Mouse (Mus musculus) midbrain, embryonic 13.5 days (tissue): ENCODE results near the gene Safb. TPM values are rescaled to one million over a fixed set of nuclear protein-coding genes. Genes with fewer than 3 reads are reported as not detected.

Source experiments
- ATAC-seq: fragments of 200-750 bp; cut with Nextera tagmentation; 2 replicates; pipeline ENCODE4 v1.8.0; 2017; ENCODE audit warnings: mild to moderate bottlenecking, moderate TSS enrichment, moderate library complexity
- H3K27ac ChIP-seq: fragments of 300-500 bp; sonication (generic); 2 replicates; pipeline ENCODE4 v1.5.1; 2015; ENCODE audit warnings: inconsistent platforms, mild to moderate bottlenecking, moderate library complexity
- H3K27me3 ChIP-seq: fragments of 300-500 bp; sonication (generic); 2 replicates; pipeline ENCODE4 v1.6.1; 2015; ENCODE audit warnings: mild to moderate bottlenecking, inconsistent platforms
- H3K36me3 ChIP-seq: fragments of 300-500 bp; sonication (generic); 2 replicates; pipeline ENCODE4 v1.6.1; 2015; ENCODE audit warnings: mild to moderate bottlenecking, inconsistent platforms
- H3K4me1 ChIP-seq: fragments of 300-500 bp; sonication (generic); replicated peaks from 2 replicates; pipeline ENCODE4 v1.6.1; 2015; ENCODE audit warnings: inconsistent platforms
- H3K4me2 ChIP-seq: fragments of 300-500 bp; sonication (generic); replicated peaks from 2 replicates; pipeline ENCODE4 v1.6.1; 2015; ENCODE audit warnings: moderate library complexity, mild to moderate bottlenecking, inconsistent platforms
- H3K4me3 ChIP-seq: fragments of 300-500 bp; sonication (generic); replicated peaks from 2 replicates; pipeline ENCODE4 v1.5.1; 2015; ENCODE audit warnings: mild to moderate bottlenecking, inconsistent platforms
- H3K9ac ChIP-seq: fragments of 300-500 bp; sonication (generic); replicated peaks from 2 replicates; pipeline ENCODE4 v1.6.1; 2015; ENCODE audit warnings: mild to moderate bottlenecking, inconsistent platforms
- H3K9me3 ChIP-seq: fragments of 300-500 bp; sonication (generic); 2 replicates; pipeline ENCODE4 v1.6.1; 2016; ENCODE audit warnings: mild to moderate bottlenecking, inconsistent platforms
- WGBS: fragments of 180-500 bp; shearing (Covaris S2); methylation state at CpG from one replicate; pipeline ENCODE4 v1.1.7; 2015; 5-methylcytosine and 5-hydroxymethylcytosine counted together
- polyA plus RNA-seq: library from polyadenylated mRNA; unstranded; fragments of >200 nt; fragmentation: Nextera tagmentation; extraction: Ambion mirVana; gene quantifications from 2 replicates; pipeline ENCODE4 v1.2.1, GENCODE M21; 2015

Safb gene
- polyA plus RNA-seq, 1 experiment from 2014 or later: 127 TPM

DNA sequence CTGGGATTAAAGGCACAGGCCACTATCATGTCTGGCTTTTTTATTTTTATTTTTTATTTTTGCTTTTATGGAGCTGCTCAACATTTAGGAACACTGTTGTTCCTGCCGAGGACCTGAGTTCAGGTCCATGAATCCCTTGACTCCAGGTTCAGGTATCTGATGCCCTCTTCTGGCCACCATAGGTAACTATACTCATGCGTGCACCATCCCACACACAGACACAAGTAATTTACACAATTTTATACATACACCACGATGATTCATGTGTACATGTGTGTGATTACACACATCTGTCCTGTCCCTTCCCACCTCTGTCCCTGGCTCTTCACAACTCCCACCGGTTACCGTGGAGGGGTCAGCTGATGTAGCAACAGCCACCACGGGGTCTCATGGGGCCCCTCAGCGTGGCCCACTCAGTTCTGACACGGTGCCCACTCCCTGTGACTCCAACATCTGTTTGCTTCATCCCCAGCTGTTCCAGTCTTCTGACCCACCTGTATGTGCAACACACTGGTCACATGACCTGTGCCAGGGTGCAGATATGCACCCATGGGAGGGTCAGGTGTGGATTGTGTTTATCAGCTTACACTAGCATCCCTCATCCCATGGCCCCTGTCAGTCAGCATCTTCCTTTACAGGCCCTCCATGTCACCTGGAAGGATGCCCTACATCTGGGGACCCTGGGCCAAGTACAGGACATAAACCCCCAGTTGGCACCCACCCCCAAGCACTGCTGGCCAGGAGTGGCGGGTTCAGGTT, 36.6 kb upstream of the Safb start:
- WGBS: 64% methylated on average over 9 of the region's 9 CpGs
- no peak for ATAC-seq
- peaks cover 65% of the 10 kb centered on the region for H3K4me1 ChIP-seq

DNA sequence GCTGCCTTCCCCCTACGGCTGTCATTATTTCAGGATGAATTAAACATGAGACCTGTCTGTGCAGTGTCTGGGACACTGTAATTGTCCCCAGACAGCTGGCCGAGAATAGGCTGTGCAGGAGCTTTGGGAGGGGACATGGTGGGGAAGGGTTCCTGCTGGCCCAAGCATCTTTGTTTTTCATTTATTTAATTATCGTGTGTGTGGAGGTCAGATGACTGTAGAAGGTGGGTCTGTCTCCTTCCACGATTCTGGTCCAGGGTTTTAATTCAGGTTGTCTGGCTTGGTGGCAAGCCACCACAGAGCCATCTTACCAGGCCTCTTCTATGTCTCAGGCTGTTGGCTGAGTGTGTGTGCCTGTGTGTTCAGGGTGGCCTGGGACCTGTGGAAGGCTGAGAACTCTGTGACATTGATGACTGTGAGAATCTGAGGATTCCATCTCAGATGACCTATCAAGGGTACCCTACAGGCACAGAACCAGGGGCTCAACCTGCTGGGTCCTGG, 36.0 kb upstream of the Safb start:
- Histone ChIP-seq H3K9me3 (no peaks in the 10 kb centered on the region), H3K4me2 (no peak overlapping the region), H3K9ac (no peak overlapping the region), H3K36me3 (no peaks in the 10 kb centered on the region), H3K4me3 (no peak overlapping the region), H3K27ac (peak overlapping the region; percentile 69), H3K27me3 (no peaks in the 10 kb centered on the region), H3K4me1 (peaks cover 63% of the 10 kb centered on the region)
- 21% methylated on average over 4 of the region's 4 CpGs for WGBS
- ATAC-seq: 0 out of 2 replicates have a peak, but pooled peaks have one; percentile 9

More for the DNA sequence above, 36.6 kb upstream of the Safb start:
- H3K36me3 ChIP-seq: no peaks in the 10 kb centered on the region
- H3K9me3 ChIP-seq: no peaks in the 10 kb centered on the region
- H3K4me3 ChIP-seq: no peak overlapping the region
- no peaks in the 10 kb centered on the region for H3K27me3 ChIP-seq
- H3K27ac ChIP-seq: peak overlapping the region; percentile 70
- no peak overlapping the region for H3K4me2 ChIP-seq
- H3K9ac ChIP-seq: no peak overlapping the region

DNA sequence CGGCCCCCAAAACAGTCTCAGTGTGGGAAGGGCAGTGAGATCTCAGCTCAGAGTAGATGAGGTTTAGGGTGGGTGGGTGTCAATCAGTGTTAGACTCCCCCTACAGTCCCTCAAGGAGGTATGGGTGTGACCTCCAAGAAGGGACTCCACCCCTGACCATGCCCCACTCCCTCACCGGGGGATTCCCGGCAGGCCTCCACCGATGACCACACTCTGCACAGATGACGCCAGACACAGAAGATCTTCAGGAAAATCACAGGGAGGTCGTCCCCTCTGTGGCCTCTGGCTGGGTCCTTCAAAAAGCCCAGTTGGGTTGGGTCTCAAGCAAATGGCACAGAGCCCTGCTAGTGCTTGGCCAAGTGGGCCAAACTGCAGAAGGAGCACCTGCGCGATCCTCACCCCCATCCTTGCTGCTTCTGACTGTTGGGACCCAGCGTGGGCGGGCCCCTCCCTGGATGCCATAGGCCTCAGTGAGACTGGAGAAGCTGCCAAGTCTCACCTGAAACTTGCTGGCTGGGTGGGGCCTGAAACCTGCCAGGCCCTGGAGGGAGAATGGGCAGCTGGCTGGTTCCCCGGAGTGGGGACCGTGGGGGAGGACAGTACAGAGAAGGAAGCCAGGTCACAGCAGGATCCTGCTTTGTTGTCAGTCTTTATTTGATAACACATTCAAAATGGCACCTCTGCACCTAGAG, 33.7 kb upstream of the Safb start:
- Histone ChIP-seq H3K4me3 (no peak overlapping the region), H3K36me3 (no peaks in the 10 kb centered on the region), H3K9me3 (no peaks in the 10 kb centered on the region), H3K27me3 (no peaks in the 10 kb centered on the region), H3K4me2 (no peak overlapping the region), H3K27ac (peak overlapping the region; percentile 87), H3K9ac (no peak overlapping the region), H3K4me1 (peaks cover 58% of the 10 kb centered on the region)
- no peak for ATAC-seq
- 82% methylated on average over 12 of the region's 12 CpGs for WGBS

DNA sequence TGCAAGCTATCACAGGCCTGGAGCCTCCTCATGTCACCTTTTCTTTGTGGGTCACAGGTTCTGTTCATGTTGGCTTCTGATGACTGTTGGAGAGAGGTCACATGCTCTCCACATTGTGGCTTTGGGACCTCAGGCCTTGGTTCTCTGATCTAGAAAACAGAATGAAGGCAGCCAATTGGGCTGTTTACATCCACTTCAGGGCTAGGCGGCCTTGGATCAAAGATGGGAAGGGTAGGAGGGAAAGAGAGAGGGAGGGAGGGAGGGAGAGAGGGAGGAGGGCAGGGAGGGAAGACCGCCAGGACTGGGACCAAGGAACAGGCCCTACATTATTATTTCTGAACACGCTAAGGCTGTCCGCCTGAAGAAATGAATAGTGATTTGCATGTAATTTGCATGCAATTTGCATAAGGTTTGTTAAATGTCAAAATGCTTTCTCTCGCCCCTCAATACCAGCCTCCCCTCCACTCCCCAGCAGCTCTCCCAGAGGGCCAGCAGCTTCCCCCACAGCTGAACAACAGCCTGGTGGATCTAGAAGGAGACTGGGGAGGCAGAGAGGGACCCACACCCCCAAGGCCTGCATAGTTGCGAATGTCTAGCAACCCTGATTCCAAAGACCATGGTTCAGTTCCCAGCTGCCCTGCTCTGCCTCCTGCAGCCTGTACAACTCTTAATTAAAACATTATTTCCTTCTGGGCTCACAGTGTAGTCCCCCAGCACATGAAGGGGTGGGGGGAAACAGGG, 32.6 kb upstream of the Safb start:
- ATAC-seq: peak; percentile 86
- H3K27me3 ChIP-seq: no peaks in the 10 kb centered on the region
- no peak overlapping the region for H3K4me2 ChIP-seq
- peaks cover 50% of the 10 kb centered on the region for H3K4me1 ChIP-seq
- no peaks in the 10 kb centered on the region for H3K36me3 ChIP-seq
- no peak overlapping the region for H3K9ac ChIP-seq
- H3K27ac ChIP-seq: peak overlapping the region; percentile 87
- no peak overlapping the region for H3K4me3 ChIP-seq
- no peaks in the 10 kb centered on the region for H3K9me3 ChIP-seq
- 21% methylated on average over 6 of the region's 6 CpGs for WGBS

DNA sequence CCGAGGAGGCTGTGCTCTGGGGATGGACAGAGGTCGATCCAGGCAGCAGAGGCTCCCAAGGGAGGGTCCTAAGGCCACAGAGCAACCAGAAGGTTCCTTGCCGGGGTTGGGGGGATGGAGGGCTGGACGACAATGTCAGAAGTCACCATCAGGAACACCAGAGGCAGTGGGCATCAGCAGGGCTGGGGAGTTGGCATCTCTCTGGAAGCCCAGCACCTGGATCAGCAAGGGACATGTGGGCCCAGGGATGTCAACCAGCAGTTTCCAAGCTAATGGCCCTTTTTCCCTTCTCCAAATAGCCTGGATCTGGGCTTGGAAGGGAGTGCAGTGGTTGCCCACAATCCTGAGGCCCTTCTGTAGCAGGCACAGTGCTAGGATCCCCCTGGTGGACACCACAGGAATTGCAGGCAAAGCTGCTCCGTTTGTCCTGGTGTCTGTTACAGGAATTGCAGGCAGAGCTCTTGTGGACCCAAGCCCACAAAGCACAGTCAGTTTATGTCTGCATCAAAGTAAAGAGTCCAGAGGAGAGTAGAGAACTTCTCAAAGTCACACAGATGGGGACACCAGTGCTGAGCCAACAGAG, 31.8 kb upstream of the Safb start:
- no peaks in the 10 kb centered on the region for H3K27me3 ChIP-seq
- no peak; the same call in none of the 2 replicates for ATAC-seq
- no peaks in the 10 kb centered on the region for H3K9me3 ChIP-seq
- WGBS: 51% methylated on average over 5 of the region's 5 CpGs
- H3K4me1 ChIP-seq: peaks cover 43% of the 10 kb centered on the region
- no peak overlapping the region for H3K4me3 ChIP-seq
- H3K4me2 ChIP-seq: no peak overlapping the region
- no peak overlapping the region for H3K9ac ChIP-seq
- H3K27ac ChIP-seq: peak overlapping the region; percentile 87
- no peaks in the 10 kb centered on the region for H3K36me3 ChIP-seq

DNA sequence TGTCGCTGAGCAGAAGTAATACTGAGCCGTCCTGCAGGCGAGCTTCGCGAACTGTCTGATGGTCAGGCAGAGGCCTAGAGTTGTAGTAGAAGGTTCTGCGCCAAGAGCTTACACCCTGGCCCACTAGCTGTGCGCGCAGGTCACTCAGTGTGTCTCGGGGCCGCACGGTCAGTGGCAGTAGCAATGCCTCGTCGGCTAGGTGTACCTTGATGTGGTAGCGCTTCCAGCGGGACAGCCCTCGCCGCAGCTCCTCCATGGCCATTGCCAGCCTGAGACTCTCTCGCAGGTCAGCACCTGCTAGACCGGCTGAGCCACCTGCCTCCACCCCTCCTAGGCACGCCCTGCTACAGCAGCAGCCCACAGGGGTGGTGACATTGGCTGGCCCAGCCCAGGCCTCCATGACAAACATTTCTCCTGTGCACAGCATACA, 30.5 kb upstream of the Safb start, which contains the start of gene Gm20219:
Gm20219 (minus strand) TSS at position 266 of the 430 bp plus-strand sequence.
- no peaks in the 10 kb centered on the region for H3K36me3 ChIP-seq
- H3K27ac ChIP-seq: peak within 1 kb of the TSS; percentile 87; the same call in 1 of the 2 replicates
- no peak for ATAC-seq
- no peaks in the 10 kb centered on the region for H3K27me3 ChIP-seq
- H3K9ac ChIP-seq: no peak within 1 kb of the TSS
- H3K4me3 ChIP-seq: no peak within 1 kb of the TSS
- H3K4me2 ChIP-seq: no peak within 1 kb of the TSS
- 84% methylated on average over 20 of the region's 20 CpGs for WGBS
- no peaks in the 10 kb centered on the region for H3K9me3 ChIP-seq
- peaks cover 33% of the 10 kb centered on the region for H3K4me1 ChIP-seq

DNA sequence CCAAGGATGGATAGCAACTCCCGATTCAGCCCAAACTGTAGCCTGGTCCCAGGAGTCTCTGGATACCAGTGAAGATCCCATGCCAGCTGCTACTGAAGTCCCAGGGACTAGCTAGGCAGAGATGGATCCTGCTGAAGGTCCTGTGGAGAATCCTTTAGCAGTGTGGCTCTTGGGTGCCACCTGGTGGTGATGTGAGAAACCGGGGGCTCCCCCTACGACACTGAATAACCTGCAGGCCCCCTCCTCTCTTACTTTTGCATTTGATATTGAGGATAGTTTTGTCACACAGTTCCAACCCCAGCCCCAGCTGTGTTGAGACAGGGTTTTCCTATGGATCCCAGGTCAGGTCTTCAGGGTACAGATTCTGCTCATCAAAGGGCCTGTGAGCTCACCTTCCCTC, 26.2 kb upstream of the Safb start:
- Histone ChIP-seq H3K4me2 (no peak overlapping the region), H3K9me3 (no peaks in the 10 kb centered on the region), H3K27me3 (no peaks in the 10 kb centered on the region), H3K9ac (no peak overlapping the region), H3K4me3 (no peak overlapping the region), H3K27ac (no peak overlapping the region), H3K36me3 (peaks cover 26% of the 10 kb centered on the region), H3K4me1 (no peaks in the 10 kb centered on the region)
- peak; percentile 57 for ATAC-seq
- 18% methylated on average over 3 of the region's 3 CpGs for WGBS

DNA sequence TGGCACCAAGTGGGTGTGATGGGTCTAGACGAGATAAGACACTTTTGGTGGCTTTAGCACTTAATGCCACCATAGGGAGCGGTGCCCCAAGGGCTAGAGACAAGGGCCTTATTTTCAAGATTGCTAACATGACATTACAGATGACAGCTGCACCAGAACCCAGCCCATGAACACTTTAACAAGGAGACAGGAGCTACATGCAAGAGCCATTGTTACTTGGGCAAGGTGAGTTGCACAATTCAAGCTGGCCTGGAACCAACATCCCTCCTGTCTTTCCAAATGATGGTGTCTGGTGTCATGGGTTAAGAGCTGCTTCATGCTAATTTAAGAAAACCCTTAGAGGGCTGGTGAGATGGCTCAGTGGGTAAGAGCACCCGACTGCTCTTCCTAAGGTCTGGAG, 25.2 kb upstream of the Safb start:
- H3K36me3 ChIP-seq: peaks cover 36% of the 10 kb centered on the region
- 89% methylated on average over 3 of the region's 3 CpGs for WGBS
- no peak overlapping the region for H3K4me3 ChIP-seq
- no peak for ATAC-seq
- H3K9me3 ChIP-seq: no peaks in the 10 kb centered on the region
- no peak overlapping the region for H3K9ac ChIP-seq
- H3K27me3 ChIP-seq: no peaks in the 10 kb centered on the region
- 0 out of 2 replicates have a peak overlapping the region, but pooled peaks have one; percentile 6 for H3K27ac ChIP-seq
- H3K4me1 ChIP-seq: no peaks in the 10 kb centered on the region
- H3K4me2 ChIP-seq: no peak overlapping the region

DNA sequence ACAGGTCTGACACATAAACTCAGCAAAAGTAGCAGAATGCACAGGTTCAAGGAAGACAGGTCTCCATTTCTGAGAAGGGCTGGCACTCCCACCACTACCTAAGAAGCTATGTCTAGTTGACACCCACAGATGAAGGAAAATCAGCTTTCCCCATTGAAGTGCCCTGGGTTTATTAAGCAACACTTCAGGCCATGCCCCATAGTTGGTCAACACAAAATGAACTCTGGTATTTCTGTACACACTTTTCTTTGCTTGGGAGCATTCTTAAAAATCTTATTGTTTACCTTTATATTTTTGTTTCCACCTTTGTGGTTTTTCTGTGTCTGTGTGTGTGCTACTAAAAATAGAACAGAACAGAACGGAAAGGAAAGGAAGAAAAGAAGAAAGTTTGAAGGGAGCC, 24.5 kb upstream of the Safb start:
- peaks cover 43% of the 10 kb centered on the region for H3K36me3 ChIP-seq
- no peaks in the 10 kb centered on the region for H3K9me3 ChIP-seq
- H3K4me3 ChIP-seq: no peak overlapping the region
- WGBS: 95% methylated on average over 1 of the region's 1 CpGs
- H3K27ac ChIP-seq: no peak overlapping the region
- H3K4me2 ChIP-seq: no peak overlapping the region
- H3K27me3 ChIP-seq: no peaks in the 10 kb centered on the region
- no peaks in the 10 kb centered on the region for H3K4me1 ChIP-seq
- no peak overlapping the region for H3K9ac ChIP-seq
- ATAC-seq: no peak

DNA sequence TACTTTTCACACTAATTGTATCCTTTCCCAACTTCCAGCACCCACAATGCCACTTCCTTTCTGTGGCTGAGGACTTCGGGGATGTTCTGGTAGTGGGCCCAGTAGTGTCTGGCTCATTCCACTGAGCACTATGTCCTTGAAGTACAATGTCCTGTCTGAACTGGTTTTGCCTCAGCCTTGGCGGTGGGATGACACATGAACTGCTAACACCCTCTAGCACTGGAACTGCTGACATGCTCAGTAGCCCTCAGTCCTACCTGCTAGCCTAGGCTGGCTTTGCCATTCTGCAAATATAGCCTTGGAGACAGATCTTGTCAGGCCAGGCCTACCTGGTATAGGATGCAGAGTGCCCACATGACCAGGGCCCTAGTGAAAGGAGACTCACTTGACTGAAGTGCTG, 22.8 kb upstream of the Safb start:
- Histone ChIP-seq H3K36me3 (peaks cover 60% of the 10 kb centered on the region), H3K4me2 (no peak overlapping the region), H3K27ac (no peak overlapping the region), H3K4me3 (no peak overlapping the region), H3K9me3 (no peaks in the 10 kb centered on the region), H3K27me3 (no peaks in the 10 kb centered on the region), H3K4me1 (no peaks in the 10 kb centered on the region), H3K9ac (no peak overlapping the region)
- 97% methylated on average over 2 of the region's 2 CpGs for WGBS
- ATAC-seq: no peak

DNA sequence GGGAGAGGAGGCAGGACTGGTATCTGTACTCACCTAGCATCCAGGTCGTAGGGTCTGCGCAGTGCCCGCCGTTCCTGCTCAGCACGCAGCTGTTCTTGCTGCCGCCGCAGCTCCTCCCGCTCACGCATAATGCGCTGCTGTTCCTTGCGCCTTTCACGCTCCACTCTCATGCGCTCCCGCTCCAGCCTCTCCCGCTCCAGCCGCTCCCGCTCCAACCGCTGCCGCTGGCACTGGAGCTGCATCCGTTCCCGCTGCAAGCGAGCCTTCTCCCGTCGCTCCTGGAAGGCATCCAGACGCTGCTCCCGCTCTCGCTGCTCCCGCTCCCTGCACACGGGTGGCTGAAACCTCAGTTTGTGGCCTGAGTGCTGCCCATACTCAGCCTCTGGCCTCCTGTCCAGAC, 18.3 kb upstream of the Safb start:
- Histone ChIP-seq H3K4me3 (no peak overlapping the region), H3K9me3 (no peaks in the 10 kb centered on the region), H3K36me3 (peaks cover 100% of the 10 kb centered on the region), H3K27me3 (no peaks in the 10 kb centered on the region), H3K4me1 (no peaks in the 10 kb centered on the region), H3K27ac (no peak overlapping the region), H3K4me2 (no peak overlapping the region), H3K9ac (no peak overlapping the region)
- no peak for ATAC-seq
- 95% methylated on average over 29 of the region's 29 CpGs for WGBS
